Comparison of ENCODE assay signal across 8 mouse cellular contexts in genomic region chr19:41898860-41899259, GRCm38 (mm10). TPM values are rescaled to one million over a fixed set of nuclear protein-coding genes. Genes with fewer than 3 reads are reported as not detected.
A peak's percentile ranks its signal among the peaks of the same experiment; 100 is the strongest.
DNase-seq lines count a peak whose midpoint lies in the region; ATAC-seq and TF ChIP-seq lines count a peak whose summit lies in the region.

No protein-coding gene starts in this region.

- peak; percentile 24 for DNase-seq in heart, postnatal 0 days (ENCODE audit: low spot score)
- DNase-seq in heart, postnatal 25 days (ENCODE audit: low spot score), result no peak
- peak; percentile 84 for DNase-seq in 3T3-L1 (ENCODE audit: low read depth, low spot score)
- peak; percentile 45 for DNase-seq in Muller cell, postnatal 12 days (ENCODE audit: inconsistent ontology term)
- DNase-seq in embryo, embryonic 11 days, result peak; percentile 73
- DNase-seq in lung, adult 2 months, result peak; percentile 12
- DNase-seq in testis, postnatal 10 days (ENCODE audit: low spot score), result no peak
- no peak for DNase-seq in urinary bladder, postnatal 36 days (ENCODE audit: low spot score in 2 of 2)

- no peak for ATAC-seq in heart, postnatal 0 days (ENCODE audit: insufficient read depth, low read depth)

- no peak for TF ChIP-seq POLR2A in lung, adult 2 months (IDR thresholded peaks at IDR 0.05; ENCODE audit: borderline replicate concordance, extremely low read depth, low read depth, low read length)

- no peaks in the 10 kb centered on the region for H3K36me3 ChIP-seq in heart, postnatal 0 days (replicated peaks; ENCODE audit: control insufficient read depth, insufficient read depth, low read length)

- no peak overlapping the region for H3K4me2 ChIP-seq in heart, postnatal 0 days (ENCODE audit: low read depth, low read length)

- H3K9me3 ChIP-seq in heart, postnatal 0 days (replicated peaks; ENCODE audit: control insufficient read depth, low read length), result no peaks in the 10 kb centered on the region

- intact Hi-C loops in heart, postnatal 25 days (cut with DNase I), result loop anchor here (2.0 kb wide), 1 partner anchor 128 kb away; no protein-coding TSS in a partner anchor

- no peak for TF ChIP-seq EP300 in heart, postnatal 0 days (IDR thresholded peaks at IDR 0.05; ENCODE audit: low read depth)

- H3K27me3 ChIP-seq in heart, postnatal 0 days (ENCODE audit: control insufficient read depth, insufficient read depth, low read length), result no peaks in the 10 kb centered on the region

- H3K9ac ChIP-seq in heart, postnatal 0 days (replicated peaks; ENCODE audit: low read depth, low read length), result no peak overlapping the region

- 44% methylated on average over 4 of the region's 4 CpGs for WGBS in heart, postnatal 0 days
- 50% methylated on average over 4 of the region's 4 CpGs for WGBS in lung, adult 2 months

- H3K4me3 ChIP-seq in heart, postnatal 0 days (ENCODE audit: low read depth, low read length), result no peak overlapping the region
- H3K4me3 ChIP-seq in lung, adult 2 months (replicated peaks; ENCODE audit: extremely low read depth, low read depth, low read length), result no peak overlapping the region

- peaks cover 16% of the 10 kb centered on the region for H3K4me1 ChIP-seq in heart, postnatal 0 days (ENCODE audit: control insufficient read depth, insufficient read depth)
- no peaks in the 10 kb centered on the region for H3K4me1 ChIP-seq in lung, adult 2 months (ENCODE audit: control insufficient read depth, insufficient read depth, low read length)

- no peak overlapping the region for H3K27ac ChIP-seq in heart, postnatal 0 days (ENCODE audit: low read depth)

- TF ChIP-seq CTCF in heart, postnatal 0 days (IDR thresholded peaks at IDR 0.05; ENCODE audit: low read depth), result peak; percentile 66
- TF ChIP-seq CTCF in lung, adult 2 months (IDR thresholded peaks at IDR 0.05; ENCODE audit: insufficient read depth, low read length), result peak; percentile 18; the same call in 1 of the 2 replicates

RNA-seq across cellular contexts. Expression of gene Rrp12, which starts 2.9 kb away (rescaled TPM):
- total RNA-seq in heart, postnatal 0 days (2014; rRNA removed; ENCODE audit: low replicate concordance), result 4.5 and 7.7 TPM in 2 replicates
- polyA plus RNA-seq in heart, postnatal 0 days (2015; fragmentation: Nextera tagmentation; extraction: Ambion mirVana), result 4.8 and 7.7 TPM in 2 replicates
- total RNA-seq in heart, postnatal 25 days (2021), result 10 to 100 TPM; 14.1 to 15.5 TPM
- 4.1 and 5.5 TPM in 2 replicates for polyA plus RNA-seq in lung, adult 2 months (2012; rRNA removed)

RNA-seq across cellular contexts. Expression of gene Pgam1, which starts 12.9 kb away (rescaled TPM):
- total RNA-seq in heart, postnatal 0 days (2014; rRNA removed; ENCODE audit: low replicate concordance), result 290 and 335 TPM in 2 replicates
- 196 and 199 TPM in 2 replicates for polyA plus RNA-seq in heart, postnatal 0 days (2015; fragmentation: Nextera tagmentation; extraction: Ambion mirVana)
- total RNA-seq in heart, postnatal 25 days (2021), result 100 to 1,000 TPM in 1 of 2 experiments, 10 to 100 TPM in 1; 98.5 to 103 TPM
- polyA plus RNA-seq in lung, adult 2 months (2012; rRNA removed), result 123 and 169 TPM in 2 replicates

RNA-seq across cellular contexts. Expression of gene Exosc1, which starts 34.4 kb away (rescaled TPM):
- total RNA-seq in heart, postnatal 0 days (2014; rRNA removed; ENCODE audit: low replicate concordance), result 1.7 and 14.9 TPM in 2 replicates
- polyA plus RNA-seq in heart, postnatal 0 days (2015; fragmentation: Nextera tagmentation; extraction: Ambion mirVana), result 32.1 and 32.6 TPM in 2 replicates
- 10 to 100 TPM; 10.8 to 12.4 TPM for total RNA-seq in heart, postnatal 25 days (2021)
- polyA plus RNA-seq in lung, adult 2 months (2012; rRNA removed), result 12.2 and 16.0 TPM in 2 replicates

RNA-seq across cellular contexts. Expression of gene Zdhhc16, which starts 34.4 kb away (rescaled TPM):
- 44.3 and 53.2 TPM in 2 replicates for total RNA-seq in heart, postnatal 0 days (2014; rRNA removed; ENCODE audit: low replicate concordance)
- polyA plus RNA-seq in heart, postnatal 0 days (2015; fragmentation: Nextera tagmentation; extraction: Ambion mirVana), result 37.3 and 38.3 TPM in 2 replicates
- 10 to 100 TPM; 17.1 to 17.6 TPM for total RNA-seq in heart, postnatal 25 days (2021)
- 67.4 and 91.5 TPM in 2 replicates for polyA plus RNA-seq in lung, adult 2 months (2012; rRNA removed)

RNA-seq across cellular contexts. Expression of gene Frat2, which starts 50.9 kb away (rescaled TPM):
- 5.6 and 8.7 TPM in 2 replicates for total RNA-seq in heart, postnatal 0 days (2014; rRNA removed; ENCODE audit: low replicate concordance)
- polyA plus RNA-seq in heart, postnatal 0 days (2015; fragmentation: Nextera tagmentation; extraction: Ambion mirVana), result 1.4 and 1.9 TPM in 2 replicates
- total RNA-seq in heart, postnatal 25 days (2021), result 1 to 10 TPM; 5.6 to 5.8 TPM
- polyA plus RNA-seq in lung, adult 2 months (2012; rRNA removed), result 3.3 and 4.3 TPM in 2 replicates

Comparison
In these comparisons a context has a peak if more than half of its experiments do, and no peak if none do; other contexts are left out.
1. DNase-seq: peak in heart, postnatal 0 days (single experiment), 3T3-L1 (single experiment), Muller cell, postnatal 12 days (single experiment), embryo, embryonic 11 days (single experiment) and lung, adult 2 months (single experiment); none in heart, postnatal 25 days (single experiment), testis, postnatal 10 days (single experiment) and urinary bladder, postnatal 36 days (0 of 2).